Mouse (Mus musculus) hindbrain, embryonic 11.5 days (tissue): ENCODE data around the gene Olfr765. TPM values are rescaled to one million over a fixed set of nuclear protein-coding genes. Genes with fewer than 3 reads are reported as not detected.
A peak's percentile ranks its signal among the peaks of the same experiment; 100 is the strongest.
"Not testable (repeated sequence)": the region's sequence is repeated elsewhere in the genome, so short reads cannot be mapped to it uniquely, and the experiment has no call there.

Experiments used
- ATAC-seq: fragments of 200-750 bp; cut with Nextera tagmentation; 2 replicates; pipeline ENCODE4 v1.8.0; 2017; ENCODE audit warnings: mild to moderate bottlenecking, moderate TSS enrichment, moderate library complexity; ENCODE audit not compliant: low FRiP score
- DNase-seq: peaks from one replicate; pipeline ENCODE4 v3.0.0-alpha.2; 2015; ENCODE audit warnings: low spot score
- H3K27ac ChIP-seq: fragments of 300-500 bp; sonication (generic); 2 replicates; pipeline ENCODE4 v1.5.1; 2014; ENCODE audit warnings: mild to moderate bottlenecking, low read depth, low read length
- H3K27me3 ChIP-seq: fragments of 300-500 bp; sonication (generic); 2 replicates; pipeline ENCODE4 v1.6.1; 2014; ENCODE audit warnings: mild to moderate bottlenecking, low read length, moderate library complexity, mixed read lengths; ENCODE audit not compliant: control insufficient read depth, insufficient read depth
- H3K36me3 ChIP-seq: fragments of 300-500 bp; sonication (generic); 2 replicates; pipeline ENCODE4 v1.6.1; 2014; ENCODE audit warnings: mild to moderate bottlenecking, low read length, moderate library complexity, mixed read lengths; ENCODE audit not compliant: control insufficient read depth, insufficient read depth
- H3K4me1 ChIP-seq: fragments of 300-500 bp; sonication (generic); replicated peaks from 2 replicates; pipeline ENCODE4 v1.6.1; 2014; ENCODE audit warnings: low read length, mixed read lengths; ENCODE audit not compliant: control insufficient read depth, insufficient read depth
- H3K4me2 ChIP-seq: fragments of 300-500 bp; sonication (generic); replicated peaks from 2 replicates; pipeline ENCODE4 v1.6.1; 2014; ENCODE audit warnings: mild to moderate bottlenecking, low read depth, low read length
- H3K4me3 ChIP-seq: fragments of 300-500 bp; sonication (generic); 2 replicates; pipeline ENCODE4 v1.5.1; 2014; ENCODE audit warnings: low read depth, low read length
- H3K9ac ChIP-seq: fragments of 300-500 bp; sonication (generic); 2 replicates; pipeline ENCODE4 v1.6.1; 2014; ENCODE audit warnings: low read depth, low read length
- H3K9me3 ChIP-seq: fragments of 300-500 bp; sonication (generic); 2 replicates; pipeline ENCODE4 v1.6.1; 2016; ENCODE audit warnings: low read length; ENCODE audit not compliant: control insufficient read depth
- WGBS: fragments of 180-500 bp; shearing (Covaris S2); extraction: QIAGEN DNeasy Blood & Tissue Kit; methylation state at CpG from one replicate; pipeline ENCODE4 v1.1.7; 2014; 5-methylcytosine and 5-hydroxymethylcytosine counted together
- polyA plus RNA-seq: library from polyadenylated mRNA; unstranded; fragments of >200 nt; fragmentation: Nextera tagmentation; extraction: Ambion mirVana; gene quantifications from 2 replicates; pipeline ENCODE4 v1.2.1, GENCODE M21; 2014

Olfr765 gene
- polyA plus RNA-seq, 1 experiment from 2014 or later, result not detected

- H3K4me1 ChIP-seq, H3K4me2 ChIP-seq, H3K27ac ChIP-seq, H3K9me3 ChIP-seq, H3K36me3 ChIP-seq, H3K9ac ChIP-seq, H3K27me3 ChIP-seq, H3K4me3 ChIP-seq, DNase-seq: not testable (repeated sequence)
- WGBS, result 81% methylated on average over 2 of the region's 5 CpGs
- ATAC-seq, result peak; percentile 60; the same call in 1 of the 2 replicates
Observed at GRCm38 (mm10) chr10:129011511-129011910, 38.3 kb downstream of the Olfr765 start.

GRCm38 (mm10) chr10:129010288-129010841 lies 39.4 kb downstream of the Olfr765 start, which contains the start of gene Olfr763:
TSS of gene Olfr763 (plus strand) at chr10:129010791.
- 66% methylated on average over 2 of the region's 2 CpGs for WGBS
- Histone ChIP-seq H3K9ac (no peak within 1 kb of the TSS), H3K4me1 (no peaks in the 10 kb centered on the region), H3K27ac (no peak within 1 kb of the TSS), H3K4me3 (no peak within 1 kb of the TSS), H3K4me2 (no peak within 1 kb of the TSS), H3K9me3 (no peaks in the 10 kb centered on the region), H3K27me3 (no peaks in the 10 kb centered on the region), H3K36me3 (no peaks in the 10 kb centered on the region)
- ATAC-seq, result no peak
- DNase-seq, result no peak

- DNase-seq, result no peak
- no peak overlapping the region for H3K4me3 ChIP-seq
- no peaks in the 10 kb centered on the region for H3K9me3 ChIP-seq
- 82% methylated on average over 14 of the region's 14 CpGs for WGBS
- H3K27me3 ChIP-seq, result no peaks in the 10 kb centered on the region
- H3K4me2 ChIP-seq, result no peak overlapping the region
- H3K9ac ChIP-seq, result no peak overlapping the region
- H3K27ac ChIP-seq, result no peak overlapping the region
- H3K4me1 ChIP-seq, result no peaks in the 10 kb centered on the region
- no peaks in the 10 kb centered on the region for H3K36me3 ChIP-seq
- no peak for ATAC-seq
Observed at GRCm38 (mm10) chr10:129004032-129004920, 45.5 kb downstream of the Olfr765 start.

- no peak overlapping the region for H3K4me2 ChIP-seq
- no peak overlapping the region for H3K27ac ChIP-seq
- 76% methylated on average over 4 of the region's 4 CpGs for WGBS
- H3K9ac ChIP-seq, result no peak overlapping the region
- H3K9me3 ChIP-seq, result no peaks in the 10 kb centered on the region
- H3K4me1 ChIP-seq, result no peaks in the 10 kb centered on the region
- no peak overlapping the region for H3K4me3 ChIP-seq
- ATAC-seq (peak; percentile 27; the same call in 1 of the 2 replicates), DNase-seq (no peak)
- H3K27me3 ChIP-seq, result no peaks in the 10 kb centered on the region
- H3K36me3 ChIP-seq, result no peaks in the 10 kb centered on the region
Observed at GRCm38 (mm10) chr10:128996523-128997040, 53.2 kb downstream of the Olfr765 start.

GRCm38 (mm10) chr10:128995796-128996195 lies 54.0 kb downstream of the Olfr765 start:
- H3K9ac ChIP-seq, result no peak overlapping the region
- no peak overlapping the region for H3K4me2 ChIP-seq
- no peaks in the 10 kb centered on the region for H3K9me3 ChIP-seq
- 92% methylated on average over 1 of the region's 1 CpGs for WGBS
- DNase-seq (no peak), ATAC-seq (no peak)
- no peak overlapping the region for H3K27ac ChIP-seq
- no peaks in the 10 kb centered on the region for H3K27me3 ChIP-seq
- no peak overlapping the region for H3K4me3 ChIP-seq
- no peaks in the 10 kb centered on the region for H3K4me1 ChIP-seq
- H3K36me3 ChIP-seq, result no peaks in the 10 kb centered on the region

Other genes starting within 250 kb of the Olfr765 start
- gene Dnajc14, start 245.9 kb downstream of the Olfr765 start, polyA plus RNA-seq, result 31.8 and 34.7 TPM in 2 replicates
- gene Tmem198b, start 245.6 kb downstream of the Olfr765 start, polyA plus RNA-seq, result 14.2 and 16.3 TPM in 2 replicates
- gene Sarnp, start 232.7 kb downstream of the Olfr765 start, polyA plus RNA-seq, result 282 and 286 TPM in 2 replicates
- gene Ormdl2, start 228.4 kb downstream of the Olfr765 start, polyA plus RNA-seq, result 64.8 and 66.4 TPM in 2 replicates
- gene Gdf11, start 158.3 kb downstream of the Olfr765 start, polyA plus RNA-seq, result 10.5 and 11.5 TPM in 2 replicates
- gene Cd63, start 149.0 kb downstream of the Olfr765 start, polyA plus RNA-seq, result 215 and 216 TPM in 2 replicates
- gene Rdh5, start 127.1 kb downstream of the Olfr765 start, polyA plus RNA-seq, result 11.6 and 12.1 TPM in 2 replicates
- 260 and 269 TPM in 2 replicates for gene Bloc1s1, start 126.0 kb downstream of the Olfr765 start, polyA plus RNA-seq
- gene Itga7, start 116.2 kb downstream of the Olfr765 start, polyA plus RNA-seq, result 1.7 and 3.0 TPM in 2 replicates
- not detected in 2 replicates for gene Mettl7b, start 89.0 kb downstream of the Olfr765 start, polyA plus RNA-seq
- gene Olfr9, start 60.6 kb downstream of the Olfr765 start, polyA plus RNA-seq, result not detected in 2 replicates
- not detected in 2 replicates for gene Olfr763, start 39.2 kb downstream of the Olfr765 start, polyA plus RNA-seq
- not detected in 2 replicates for gene Olfr764-ps1, start 10.1 kb downstream of the Olfr765 start, polyA plus RNA-seq
- not detected in 2 replicates for gene Olfr766-ps1, start 19.0 kb upstream of the Olfr765 start, polyA plus RNA-seq
- not detected in 2 replicates for gene Olfr767, start 32.9 kb upstream of the Olfr765 start, polyA plus RNA-seq
- gene Olfr768, start 49.4 kb upstream of the Olfr765 start, polyA plus RNA-seq, result not detected in 2 replicates
- not detected in 2 replicates for gene Olfr769, start 67.9 kb upstream of the Olfr765 start, polyA plus RNA-seq
- not detected in 2 replicates for gene Olfr770, start 89.0 kb upstream of the Olfr765 start, polyA plus RNA-seq
- gene Olfr771, start 114.8 kb upstream of the Olfr765 start, polyA plus RNA-seq, result not detected in 2 replicates
- not detected in 2 replicates for gene Olfr772, start 127.9 kb upstream of the Olfr765 start, polyA plus RNA-seq
- not detected in 2 replicates for gene Olfr773, start 137.4 kb upstream of the Olfr765 start, polyA plus RNA-seq
- not detected in 2 replicates for gene Olfr774, start 186.2 kb upstream of the Olfr765 start, polyA plus RNA-seq
- not detected in 2 replicates for gene Olfr775, start 198.4 kb upstream of the Olfr765 start, polyA plus RNA-seq
- gene Olfr776, start 209.1 kb upstream of the Olfr765 start, polyA plus RNA-seq, result not detected in 2 replicates
- not detected in 2 replicates for gene Olfr777, start 221.5 kb upstream of the Olfr765 start, polyA plus RNA-seq